Mouse (Mus musculus) G1E (cell line): ENCODE results near the gene Lmo3. TPM values are rescaled to one million over a fixed set of nuclear protein-coding genes. Genes with fewer than 3 reads are reported as not detected.

Experiments
- ATAC-seq: 2 replicates; pipeline ENCODE4 v1.8.0; 2016; ENCODE audit warnings: mild to moderate bottlenecking; ENCODE audit not compliant: insufficient number of reproducible peaks, poor library complexity, low FRiP score, severe bottlenecking; ENCODE audit errors: extremely low read depth
- DNase-seq: peaks from one replicate; pipeline ENCODE4 v3.0.0; 2012; ENCODE audit warnings: low spot score
- H3K27me3 ChIP-seq: 2 replicates; pipeline ENCODE4 v1.6.1; 2012; ENCODE audit warnings: mild to moderate bottlenecking, low read length, inconsistent platforms; ENCODE audit not compliant: insufficient read depth
- H3K36me3 ChIP-seq: replicated peaks from 2 replicates; pipeline ENCODE3; 2012; ENCODE audit warnings: mild to moderate bottlenecking, inconsistent platforms
- H3K4me1 ChIP-seq: 2 replicates; pipeline ENCODE4 v1.6.1; 2012; ENCODE audit warnings: low read depth, low read length, inconsistent platforms, mixed read lengths; ENCODE audit not compliant: insufficient read depth
- H3K4me3 ChIP-seq: 2 replicates; pipeline ENCODE4 v1.5.1; 2012; ENCODE audit warnings: low read depth, mild to moderate bottlenecking, inconsistent platforms, low read length, moderate library complexity, mixed read lengths
- H3K9me3 ChIP-seq: replicated peaks from 2 replicates; pipeline ENCODE4 v1.6.1; 2012; ENCODE audit warnings: inconsistent platforms
- CTCF ChIP-seq: IDR thresholded peaks from 2 replicates; pipeline ENCODE4 v1.5.1; 2012; ENCODE audit warnings: low read depth, low read length, inconsistent platforms, mixed read lengths
- GATA1 ChIP-seq: IDR thresholded peaks from 2 replicates; pipeline ENCODE4 v1.6.1; 2012; ENCODE audit warnings: borderline replicate concordance, low read length, inconsistent platforms, mixed read lengths
- GATA2 ChIP-seq: IDR thresholded peaks from 2 replicates; pipeline ENCODE4 v1.6.1; 2012; ENCODE audit warnings: low read depth, low read length, inconsistent platforms, borderline replicate concordance
- POLR2AphosphoS5 ChIP-seq: IDR thresholded peaks from 2 replicates; pipeline ENCODE4 v1.6.1; 2012; ENCODE audit warnings: low read depth, low read length, inconsistent platforms; ENCODE audit not compliant: insufficient replicate concordance
- TAL1 ChIP-seq: conservative IDR thresholded peaks from 2 replicates; pipeline ENCODE4 v1.6.1; 2012; ENCODE audit warnings: low read depth, low read length, inconsistent platforms, mixed read lengths
- polyA plus RNA-seq: library from polyadenylated mRNA; stranded (reverse); fragments of >175 nt; gene quantifications from 2 replicates; pipeline ENCODE4 v1.2.3, GENCODE M21; 2012
- total RNA-seq, 2 experiments: library from RNA; stranded (forward) in 1 of 2; stranded (reverse) in 1 of 2; fragments of 200-1000 nt in 1 of 2; fragments of >200 nt in 1 of 2; fragmentation: Nextera tagmentation in 1 of 2; gene quantifications; 2 replicates each; pipeline ENCODE4 v1.2.3; 2014 to 2017

Gene Lmo3
- not detected in 2 replicates for total RNA-seq (2014; fragmentation: Nextera tagmentation)
- total RNA-seq (2017): 0.12 and 0.44 TPM in 2 replicates
- not detected in 2 replicates for polyA plus RNA-seq

DNA sequence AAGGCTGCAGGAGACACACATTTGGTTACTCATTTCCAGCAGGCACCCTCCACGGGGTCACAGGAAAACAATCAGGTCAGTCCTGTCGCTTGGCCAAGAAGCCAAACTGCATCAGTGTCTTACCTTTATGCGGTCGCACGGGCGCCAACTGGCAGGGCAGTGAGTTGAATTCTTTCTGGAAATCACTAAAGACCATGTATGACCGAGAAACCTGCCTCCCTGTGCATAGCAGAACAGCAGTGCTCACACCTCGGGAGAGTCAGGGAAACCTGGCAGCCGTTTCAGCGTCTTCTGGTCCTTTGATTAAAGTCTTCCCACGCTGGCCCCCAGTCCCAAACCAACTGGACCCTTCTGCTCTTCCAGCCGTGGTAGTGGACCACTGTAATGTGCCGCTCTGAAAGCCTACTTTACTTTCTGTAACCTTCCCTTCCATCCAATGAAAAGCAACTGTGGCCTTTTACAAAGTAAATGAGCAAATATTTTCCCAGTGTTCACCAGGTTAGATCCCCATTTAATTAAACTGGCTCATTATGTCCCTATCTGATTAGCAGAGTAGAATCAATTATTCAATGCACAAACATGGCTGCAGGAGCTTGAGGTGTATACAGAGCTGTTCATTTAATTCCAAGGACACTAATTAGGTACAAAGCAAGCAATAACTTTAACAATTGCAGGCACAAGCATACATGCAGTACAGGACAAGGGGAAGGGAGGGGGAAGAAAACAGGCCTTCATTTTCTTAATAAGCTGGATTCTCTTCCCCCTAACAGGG, at the start of gene Lmo3:
Gene Lmo3 (minus strand): TSS at position 235 of the 772 bp plus-strand sequence.
- DNase-seq (no peak), ATAC-seq (no peak)
- H3K36me3 ChIP-seq: no peaks in the 10 kb centered on the region
- H3K4me3 ChIP-seq: no peak within 1 kb of the TSS
- TF ChIP-seq GATA1 (no peak), GATA2 (no peak), CTCF (no peak), TAL1 (no peak), POLR2AphosphoS5 (no peak)
- H3K9me3 ChIP-seq: peaks cover 18% of the 10 kb centered on the region
- no peaks in the 10 kb centered on the region for H3K4me1 ChIP-seq
- H3K27me3 ChIP-seq: no peaks in the 10 kb centered on the region

DNA sequence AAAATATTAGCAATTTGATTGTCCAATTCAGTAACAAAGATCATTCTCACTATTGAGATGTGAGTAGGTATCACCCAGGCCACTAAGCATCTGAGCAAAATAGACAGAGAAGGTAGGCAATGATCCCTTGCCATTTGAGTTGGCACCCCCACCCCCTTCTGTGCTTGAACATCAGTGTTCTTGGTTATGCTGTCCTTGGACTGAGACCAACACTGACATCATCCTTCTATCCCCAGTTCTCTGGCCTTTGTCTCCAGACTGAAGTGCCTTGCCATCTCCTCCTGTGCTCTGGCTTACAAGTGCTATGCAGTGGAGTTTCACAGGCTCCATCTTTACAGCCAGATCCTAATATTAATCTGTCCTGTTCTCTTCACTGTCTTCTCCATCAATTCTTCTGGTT, 39.0 kb upstream of the Lmo3 start:
- TF ChIP-seq POLR2AphosphoS5: no peak
- no peak for TF ChIP-seq GATA2
- no peak for TF ChIP-seq GATA1
- TF ChIP-seq CTCF: no peak
- TF ChIP-seq TAL1: no peak
- Histone ChIP-seq H3K36me3 (no peaks in the 10 kb centered on the region), H3K9me3 (no peaks in the 10 kb centered on the region), H3K27me3 (no peaks in the 10 kb centered on the region), H3K4me1 (no peaks in the 10 kb centered on the region), H3K4me3 (no peak overlapping the region)
- ATAC-seq (no peak), DNase-seq (no peak)

DNA sequence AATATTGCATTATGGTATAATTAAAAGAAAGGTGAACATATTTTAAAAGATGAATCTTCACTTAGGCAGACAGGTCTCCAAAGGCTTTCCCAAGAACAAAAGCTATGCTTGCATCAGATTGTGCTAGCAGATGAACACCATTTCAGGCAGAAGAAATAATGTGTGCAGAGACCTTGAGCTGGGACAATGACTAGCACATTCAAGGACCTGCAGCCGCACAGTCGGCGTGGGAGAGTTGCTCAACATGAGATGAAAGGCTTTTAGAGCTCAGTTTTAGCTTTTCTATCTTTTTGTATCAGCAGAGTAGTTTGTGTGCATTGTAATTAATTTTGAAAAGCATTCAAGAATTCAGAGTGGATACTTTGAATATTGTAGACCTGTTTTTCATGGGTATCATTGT, 36.6 kb upstream of the Lmo3 start:
- H3K4me1 ChIP-seq: no peaks in the 10 kb centered on the region
- DNase-seq: no peak
- no peak for TF ChIP-seq CTCF
- TF ChIP-seq GATA2: no peak
- no peak for TF ChIP-seq GATA1
- no peak for TF ChIP-seq TAL1
- no peak for TF ChIP-seq POLR2AphosphoS5
- H3K36me3 ChIP-seq: no peaks in the 10 kb centered on the region
- H3K4me3 ChIP-seq: no peak overlapping the region
- H3K9me3 ChIP-seq: no peaks in the 10 kb centered on the region
- ATAC-seq: no peak
- H3K27me3 ChIP-seq: no peaks in the 10 kb centered on the region

DNA sequence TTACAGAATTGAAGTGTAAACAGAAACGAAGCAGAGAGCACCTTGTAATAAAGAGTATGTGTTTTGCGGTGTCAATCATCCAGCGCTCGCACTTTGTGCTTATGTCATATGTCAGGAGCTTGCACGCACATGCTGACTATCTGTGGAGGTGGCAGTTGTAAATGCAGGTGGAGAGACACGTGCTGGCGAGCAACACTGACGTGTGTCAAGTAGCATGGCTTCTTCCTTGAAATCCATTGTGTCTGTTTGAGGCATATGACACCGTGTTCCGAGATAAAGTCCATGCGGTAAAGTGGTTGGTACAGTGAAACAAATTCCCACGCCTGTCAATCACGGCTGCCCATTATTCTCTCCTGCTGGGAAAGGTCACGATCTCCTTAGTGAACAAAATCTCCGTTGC, 15.2 kb upstream of the Lmo3 start:
- Histone ChIP-seq H3K4me1 (no peaks in the 10 kb centered on the region), H3K4me3 (no peak overlapping the region), H3K9me3 (peaks cover 16% of the 10 kb centered on the region), H3K36me3 (no peaks in the 10 kb centered on the region), H3K27me3 (no peaks in the 10 kb centered on the region)
- ATAC-seq (no peak), DNase-seq (no peak)
- TF ChIP-seq GATA1: no peak
- TF ChIP-seq GATA2: no peak
- no peak for TF ChIP-seq TAL1
- no peak for TF ChIP-seq CTCF
- TF ChIP-seq POLR2AphosphoS5: no peak

DNA sequence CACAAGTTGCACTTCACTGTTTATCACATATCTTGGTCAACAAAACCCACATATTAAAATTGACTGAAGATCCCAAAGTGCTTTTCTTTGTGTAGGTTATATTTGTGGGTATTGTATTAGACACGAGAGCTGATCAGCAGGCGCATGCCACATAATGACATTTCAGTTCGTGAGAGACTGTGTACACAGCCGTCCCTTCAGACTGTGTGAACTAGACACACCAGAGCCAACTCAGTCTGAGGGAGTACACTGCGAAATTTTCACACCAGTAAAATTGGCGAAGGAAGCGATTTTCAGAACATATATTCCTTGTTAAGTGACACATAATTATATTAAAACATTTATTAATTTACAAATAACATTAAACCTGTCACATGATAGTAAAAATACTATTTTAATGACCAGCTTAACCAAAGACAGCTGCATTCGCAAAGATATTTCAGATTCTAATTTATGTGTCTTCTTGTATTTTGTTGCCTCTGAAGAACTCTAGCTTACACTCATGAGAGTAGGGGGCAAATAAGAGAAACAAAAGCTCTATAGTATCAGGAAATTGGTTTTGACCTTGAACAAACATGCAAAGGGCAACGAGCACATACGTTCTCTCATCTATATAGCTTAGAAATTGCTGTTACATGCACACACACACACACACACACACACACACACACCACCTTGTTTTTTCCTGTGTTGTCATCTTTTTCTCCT, 14.4 kb upstream of the Lmo3 start:
- ATAC-seq (no peak), DNase-seq (no peak)
- H3K4me1 ChIP-seq: no peaks in the 10 kb centered on the region
- H3K9me3 ChIP-seq: peaks cover 16% of the 10 kb centered on the region
- no peaks in the 10 kb centered on the region for H3K27me3 ChIP-seq
- TF ChIP-seq POLR2AphosphoS5: no peak
- no peaks in the 10 kb centered on the region for H3K36me3 ChIP-seq
- H3K4me3 ChIP-seq: no peak overlapping the region

DNA sequence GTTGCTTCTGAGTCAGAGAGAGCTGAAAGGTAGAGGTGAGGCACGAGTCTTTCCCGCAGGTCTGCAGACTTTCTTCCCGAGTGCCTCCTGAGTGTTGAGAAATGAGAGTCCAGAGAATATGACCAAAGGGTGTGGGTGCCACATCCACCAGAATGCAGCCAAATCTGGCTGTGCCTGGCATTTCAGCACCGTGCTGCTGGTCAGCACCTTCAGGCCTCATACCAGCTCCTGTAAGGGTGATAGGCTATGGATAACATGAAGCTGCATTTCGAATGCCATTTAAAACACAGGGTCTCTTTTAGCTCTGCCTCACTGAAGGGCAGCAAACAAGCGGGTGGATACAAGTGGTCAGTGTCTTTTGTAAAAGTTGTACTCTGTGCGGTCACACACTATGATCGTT, 1.5 kb upstream of the Lmo3 start:
- Histone ChIP-seq H3K9me3 (peaks cover 16% of the 10 kb centered on the region), H3K4me1 (no peaks in the 10 kb centered on the region), H3K36me3 (no peaks in the 10 kb centered on the region), H3K27me3 (no peaks in the 10 kb centered on the region), H3K4me3 (no peak overlapping the region)
- no peak for TF ChIP-seq POLR2AphosphoS5
- TF ChIP-seq CTCF: no peak
- TF ChIP-seq GATA1: no peak
- no peak for TF ChIP-seq TAL1
- no peak for TF ChIP-seq GATA2
- DNase-seq: no peak
- no peak for ATAC-seq
